Mouse (Mus musculus): ENCODE data around the gene Apom.

The Apom gene

GRCm38 (mm10) chr17:35097164-35097655 lies 34.6 kb downstream of the Apom start:
- in situ Hi-C loops (cut with MboI, MseI) = no loop called here

- in situ Hi-C loops (cut with MboI, MseI) = no loop called here
These were observed 35.3 kb downstream of the Apom start for GRCm38 (mm10) chr17:35096597-35096996.

GRCm38 (mm10) chr17:35094475-35095365 lies 37.1 kb downstream of the Apom start:
- in situ Hi-C loops (cut with MboI, MseI) = no loop called here

GRCm38 (mm10) chr17:35092403-35093198 lies 39.2 kb downstream of the Apom start:
- in situ Hi-C loops (cut with MboI, MseI) = no loop called here

GRCm38 (mm10) chr17:35090166-35090932 lies 41.5 kb downstream of the Apom start:
- in situ Hi-C loops (cut with MboI, MseI) = no loop called here

GRCm38 (mm10) chr17:35088825-35089644 lies 42.8 kb downstream of the Apom start, which contains the start of gene Abhd16a:
Abhd16a (plus strand) TSS chr17:35089263.
- in situ Hi-C loops (cut with MboI, MseI) = no loop called here

GRCm38 (mm10) chr17:35088151-35088550 lies 43.7 kb downstream of the Apom start:
- in situ Hi-C loops (cut with MboI, MseI) = no loop called here

GRCm38 (mm10) chr17:35085208-35085865 lies 46.5 kb downstream of the Apom start, which contains the start of gene Ly6g6f:
Ly6g6f (minus strand) TSS chr17:35085610.
- in situ Hi-C loops (cut with MboI, MseI) = no loop called here

GRCm38 (mm10) chr17:35083929-35084497 lies 47.8 kb downstream of the Apom start:
- in situ Hi-C loops (cut with MboI, MseI) = no loop called here

GRCm38 (mm10) chr17:35082841-35083576 lies 48.8 kb downstream of the Apom start:
- in situ Hi-C loops (cut with MboI, MseI) = no loop called here

- in situ Hi-C loops (cut with MboI, MseI) = no loop called here
These were observed 51.1 kb downstream of the Apom start for GRCm38 (mm10) chr17:35080710-35081109.

- in situ Hi-C loops (cut with MboI, MseI) = no loop called here
These were observed 51.6 kb downstream of the Apom start for GRCm38 (mm10) chr17:35080248-35080647.

GRCm38 (mm10) chr17:35079778-35080177 lies 52.1 kb downstream of the Apom start:
- in situ Hi-C loops (cut with MboI, MseI) = no loop called here

Data from T-helper 17 cell (primary cell).